Mouse (Mus musculus) T-helper 17 cell (primary cell): ENCODE data around the gene Fam213a.

ENCODE experiments used
- in situ Hi-C, 2 experiments: fragments of 300-600 bp; cut with MboI, MseI; formaldehyde crosslinking; loops; 1 replicate in 1 of 2; 2 replicates in 1 of 2; pipeline ENCODE4 v1.15.1; 2025; ENCODE audit warnings: high pct_unique_total_duplicates in 2 of 2

Gene Fam213a

DNA sequence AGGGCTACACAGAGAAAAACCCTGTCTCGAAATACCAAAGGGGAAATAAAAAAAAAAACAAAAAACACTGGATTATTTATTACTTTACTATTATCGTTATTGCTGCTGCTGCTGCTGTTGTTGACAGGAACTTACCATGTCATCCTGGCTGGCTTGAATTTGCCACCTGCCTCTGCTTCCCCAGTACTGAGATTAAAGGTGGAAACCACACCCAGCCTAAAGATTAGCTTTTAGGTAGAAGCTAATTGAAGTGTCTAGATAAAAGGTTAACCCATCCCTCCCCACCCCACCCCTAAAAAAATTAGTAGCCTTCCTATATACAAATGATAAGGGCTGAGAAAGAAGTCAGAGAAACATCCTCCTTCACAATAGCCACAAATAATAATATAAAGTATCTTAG, 69.8 kb downstream of the Fam213a start:
- in situ Hi-C loops = no loop called here
